Mouse (Mus musculus) heart, adult 2 months (tissue): Measurements from ENCODE around the gene Sppl3. TPM values are rescaled to one million over a fixed set of nuclear protein-coding genes. Genes with fewer than 3 reads are reported as not detected.

Experiments used
- DNase-seq, 2 experiments: peaks; one replicate each; pipeline ENCODE4 v3.0.0; 2021
- H3K27ac ChIP-seq: fragments of 200-600 bp; 2 replicates; pipeline ENCODE4 v1.8.1; 2022
- H3K27me3 ChIP-seq: fragments of 200-500 bp; 2 replicates; pipeline ENCODE4 v1.6.1; 2012; ENCODE audit warnings: mild to moderate bottlenecking, low read length, inconsistent platforms, mixed read lengths; ENCODE audit not compliant: control insufficient read depth, insufficient read depth
- H3K36me3 ChIP-seq: fragments of 200-500 bp; 2 replicates; pipeline ENCODE4 v1.6.1; 2012; ENCODE audit warnings: low read length, inconsistent platforms; ENCODE audit not compliant: control insufficient read depth, insufficient read depth
- H3K4me1 ChIP-seq: fragments of 200-500 bp; 2 replicates; pipeline ENCODE4 v1.6.1; 2011; ENCODE audit warnings: low read length; ENCODE audit not compliant: control insufficient read depth, insufficient read depth
- H3K4me3 ChIP-seq: fragments of 200-600 bp; 2 replicates; pipeline ENCODE4 v1.8.1; 2022
- H3K79me2 ChIP-seq: fragments of 200-500 bp; replicated peaks from 2 replicates; pipeline ENCODE4 v1.6.1; 2012; ENCODE audit warnings: mild to moderate bottlenecking, inconsistent platforms, low read length, moderate library complexity, mixed read lengths; ENCODE audit not compliant: control insufficient read depth, insufficient read depth
- H3K9ac ChIP-seq: fragments of 200-500 bp; 2 replicates; pipeline ENCODE4 v1.6.1; 2012; ENCODE audit warnings: low read depth, mild to moderate bottlenecking, control low read depth, inconsistent platforms, low read length, mixed read lengths
- CTCF ChIP-seq: fragments of 200-600 bp; IDR thresholded peaks from 2 replicates; pipeline ENCODE4 v1.8.1; 2022; ENCODE audit warnings: antibody characterized with exemption, mild to moderate bottlenecking, moderate library complexity
- EP300 ChIP-seq: fragments of 200-500 bp; IDR thresholded peaks from 2 replicates; pipeline ENCODE4 v1.6.1; 2011; ENCODE audit warnings: low read depth, low read length, control low read depth; ENCODE audit not compliant: insufficient read depth
- POLR2A ChIP-seq: fragments of 200-500 bp; IDR thresholded peaks from 2 replicates; pipeline ENCODE4 v1.6.1; 2011; ENCODE audit warnings: mild to moderate bottlenecking, low read depth, low read length, control low read depth; ENCODE audit not compliant: insufficient read depth
- WGBS: fragments of 180-500 bp; shearing (Covaris S2); methylation state at CpG from one replicate; pipeline ENCODE4 v1.1.7; 2018; 5-methylcytosine and 5-hydroxymethylcytosine counted together
- intact Hi-C: fragments of 180-260 bp; cut with DNase I; formaldehyde crosslinking; loops from one replicate; pipeline ENCODE4 v1.15.1; 2025
- polyA plus RNA-seq: library from polyadenylated mRNA; depleted of rRNA; stranded (reverse); fragments of >200 nt; gene quantifications from 2 replicates; pipeline ENCODE4 v1.2.3, GENCODE M21; 2012
- total RNA-seq, 2 experiments: library from RNA; stranded (reverse); gene quantifications; 2 replicates each; pipeline ENCODE4 v1.2.3; 2021

Gene Sppl3
- total and polyA plus RNA-seq, 3 experiments, result 32.0 to 40.8 (median 32.2) TPM

DNA sequence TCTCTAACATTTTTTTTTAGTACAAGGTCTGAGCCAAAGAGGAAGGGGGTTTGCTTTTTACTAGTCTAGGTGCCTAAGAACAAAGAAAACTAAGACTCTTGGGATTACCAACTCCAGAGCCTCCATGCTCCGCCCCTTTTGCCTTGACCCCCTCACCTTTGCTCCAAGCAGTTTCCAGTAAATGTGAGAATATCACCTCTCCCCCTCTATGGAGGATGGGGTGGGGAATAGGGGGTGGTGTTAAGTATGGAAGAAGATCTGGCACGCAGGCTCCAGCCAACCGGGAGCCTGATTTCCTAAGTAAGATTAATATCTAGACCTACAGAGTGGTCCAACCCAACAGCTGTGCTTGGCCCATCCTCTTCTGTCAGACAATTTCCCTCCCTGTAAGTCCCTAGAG, 129.8 kb downstream of the Sppl3 start:
- peak; percentile 41 to 42 for DNase-seq
- Histone ChIP-seq H3K9ac (no peak overlapping the region), H3K79me2 (no peaks in the 10 kb centered on the region), H3K27ac (peak overlapping the region; percentile 43; the same call in 1 of the 2 replicates), H3K36me3 (no peaks in the 10 kb centered on the region), H3K27me3 (no peaks in the 10 kb centered on the region), H3K4me3 (no peak overlapping the region), H3K4me1 (peaks cover 13% of the 10 kb centered on the region)
- WGBS, result 46% methylated on average over 3 of the region's 3 CpGs
- intact Hi-C loops, result no loop called here
- TF ChIP-seq POLR2A (no peak), EP300 (0 out of 2 replicates have a peak, but pooled peaks have one; percentile 38)

DNA sequence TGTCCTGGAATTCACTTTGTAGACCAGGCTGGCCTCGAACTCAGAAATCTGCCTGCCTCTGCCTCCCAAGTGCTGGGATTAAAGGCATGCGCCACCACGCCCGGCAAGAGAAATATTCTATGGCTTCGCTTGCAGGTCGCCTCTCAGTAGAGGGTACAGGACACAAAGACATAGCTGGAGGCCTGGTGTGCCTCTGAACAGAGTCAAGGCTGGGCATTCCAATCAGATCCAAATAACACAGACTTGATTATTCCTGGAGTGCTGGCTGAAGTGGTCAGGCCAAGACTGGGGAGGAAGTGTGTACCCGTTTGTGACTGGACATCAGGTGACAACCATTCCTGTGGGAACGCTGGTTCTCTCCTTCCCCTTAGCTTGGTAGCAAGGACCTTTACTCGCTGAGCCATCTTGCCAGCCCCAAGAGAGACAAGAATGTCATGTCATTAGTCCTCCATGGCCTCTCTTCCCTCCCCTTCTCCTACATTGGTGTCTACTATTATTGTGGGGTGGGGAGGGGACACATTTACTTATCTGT, 131.3 kb downstream of the Sppl3 start:
- Histone ChIP-seq H3K4me3 (no peak overlapping the region), H3K79me2 (no peaks in the 10 kb centered on the region), H3K4me1 (peaks cover 16% of the 10 kb centered on the region), H3K9ac (no peak overlapping the region), H3K36me3 (0 out of 2 replicates have a peak, but pooled peaks cover under 1% of the 10 kb centered on the region), H3K27me3 (no peaks in the 10 kb centered on the region), H3K27ac (no peak overlapping the region; the same call in 1 of the 2 replicates)
- DNase-seq, result peak in 1 of 2 experiments; percentile 15
- WGBS, result 89% methylated on average over 9 of the region's 9 CpGs
- no peak for TF ChIP-seq CTCF
- intact Hi-C loops, result no loop called here

DNA sequence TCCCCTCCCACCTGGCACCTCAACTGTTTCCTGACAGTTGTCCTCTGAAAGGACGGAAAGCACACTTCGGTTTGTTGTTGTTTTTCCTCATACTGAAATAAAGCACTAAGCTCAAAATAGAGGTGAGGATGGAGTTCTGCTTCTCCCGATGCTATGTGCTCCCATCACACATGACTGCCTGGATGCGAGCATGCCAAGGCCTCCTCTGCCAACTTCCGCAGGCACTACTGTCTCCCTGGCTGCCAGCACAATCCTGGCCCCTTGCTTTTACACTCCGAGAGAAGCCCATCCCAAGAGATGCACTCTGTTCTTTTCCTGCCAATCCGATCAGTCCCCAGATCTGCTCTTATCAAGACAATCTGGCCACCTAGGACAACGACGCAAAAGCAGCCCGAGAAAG, 132.6 kb downstream of the Sppl3 start:
- 0 out of 2 replicates have a peak, but pooled peaks cover 4% of the 10 kb centered on the region for H3K36me3 ChIP-seq
- H3K4me3 ChIP-seq, result no peak overlapping the region
- H3K4me1 ChIP-seq, result peaks cover 16% of the 10 kb centered on the region
- H3K27ac ChIP-seq, result peak overlapping the region; percentile 78
- TF ChIP-seq POLR2A (no peak), EP300 (no peak), CTCF (no peak)
- intact Hi-C loops, result no loop called here
- DNase-seq, result peak in 1 of 2 experiments; percentile 19
- WGBS, result 42% methylated on average over 10 of the region's 10 CpGs
- H3K79me2 ChIP-seq, result no peaks in the 10 kb centered on the region
- H3K27me3 ChIP-seq, result no peaks in the 10 kb centered on the region
- no peak overlapping the region for H3K9ac ChIP-seq

DNA sequence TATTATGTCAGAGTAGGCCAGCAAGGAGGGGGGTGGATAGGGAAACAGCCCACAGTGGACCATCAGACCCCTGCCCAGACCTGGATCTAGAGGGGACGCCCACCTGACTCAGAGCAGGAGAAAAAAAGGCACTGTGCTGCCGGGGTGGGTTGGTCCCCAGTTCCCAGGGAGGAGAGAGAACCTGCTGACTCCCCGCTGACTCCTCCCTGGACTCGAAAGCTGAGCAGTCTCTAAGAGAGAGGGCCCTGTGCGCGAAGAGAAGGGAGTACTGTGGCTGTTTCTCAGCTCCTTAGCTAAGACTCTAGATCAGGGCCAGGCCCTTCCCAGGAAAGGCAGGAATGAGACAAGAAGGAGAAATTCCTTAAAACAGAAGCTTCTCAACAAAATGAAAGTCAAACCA, 133.5 kb downstream of the Sppl3 start:
- Histone ChIP-seq H3K9ac (no peak overlapping the region), H3K36me3 (0 out of 2 replicates have a peak, but pooled peaks cover 4% of the 10 kb centered on the region), H3K27ac (peak overlapping the region; percentile 78), H3K27me3 (no peaks in the 10 kb centered on the region), H3K4me3 (no peak overlapping the region), H3K79me2 (no peaks in the 10 kb centered on the region), H3K4me1 (peaks cover 16% of the 10 kb centered on the region)
- intact Hi-C loops, result loop anchor here (1.0 kb wide), 1 partner anchor 17 kb away; no protein-coding TSS in a partner anchor
- WGBS, result 85% methylated on average over 6 of the region's 6 CpGs
- TF ChIP-seq CTCF (no peak), EP300 (no peak), POLR2A (no peak)
- peak in 1 of 2 experiments; percentile 19 for DNase-seq

DNA sequence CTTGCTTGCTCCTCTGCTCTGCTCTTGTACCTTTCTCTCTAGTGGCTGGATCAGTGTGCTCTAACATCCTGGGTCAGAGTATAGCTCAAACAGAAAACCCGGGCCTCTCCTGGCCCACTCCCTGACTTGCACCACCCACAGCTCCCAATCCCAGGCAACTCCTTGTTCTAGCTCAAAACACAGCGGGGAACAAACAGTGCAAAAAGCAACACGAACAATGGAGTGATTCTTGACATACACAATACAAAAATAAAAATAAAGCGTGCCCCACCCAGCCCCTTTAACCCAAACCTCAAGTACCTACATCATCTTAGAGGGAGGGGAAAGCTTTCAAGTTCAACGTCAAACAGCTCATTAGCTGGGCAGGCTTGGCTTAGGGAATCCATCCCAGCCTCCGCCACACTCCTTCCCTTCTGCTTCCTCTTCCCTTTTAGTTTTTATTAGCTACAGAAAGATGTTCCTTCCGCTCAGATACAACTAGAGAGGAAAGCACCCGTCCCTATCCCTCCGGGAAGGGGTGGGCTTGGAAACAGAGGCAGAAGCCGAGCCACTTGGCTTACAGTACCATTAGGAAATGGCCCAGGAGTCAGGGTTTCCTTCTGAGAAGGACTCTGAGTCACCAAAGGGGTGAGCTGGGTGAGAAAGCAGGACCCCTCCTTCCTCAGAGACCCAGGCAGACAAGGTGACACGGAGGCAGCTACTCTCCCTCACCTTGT, 134.5 kb downstream of the Sppl3 start:
- no peaks in the 10 kb centered on the region for H3K79me2 ChIP-seq
- H3K4me1 ChIP-seq, result peaks cover 16% of the 10 kb centered on the region
- H3K36me3 ChIP-seq, result 0 out of 2 replicates have a peak, but pooled peaks cover 4% of the 10 kb centered on the region
- WGBS, result 43% methylated on average over 11 of the region's 11 CpGs
- H3K4me3 ChIP-seq, result no peak overlapping the region
- no peaks in the 10 kb centered on the region for H3K27me3 ChIP-seq
- no peak for TF ChIP-seq CTCF
- no peak for TF ChIP-seq EP300
- TF ChIP-seq POLR2A, result 0 out of 2 replicates have a peak, but pooled peaks have one; percentile 11
- intact Hi-C loops, result no loop called here
- peak overlapping the region; percentile 78 for H3K27ac ChIP-seq
- H3K9ac ChIP-seq, result no peak overlapping the region; the same call in 1 of the 2 replicates
- peak; percentile 44 to 54 for DNase-seq
